Mouse (Mus musculus): ENCODE measurements around the gene Skap2. TPM values are rescaled to one million over a fixed set of nuclear protein-coding genes. Genes with fewer than 3 reads are reported as not detected.

Gene Skap2
- 5.0 and 7.4 TPM in 2 replicates for polyA plus RNA-seq (2015; fragmentation: Nextera tagmentation; extraction: Ambion mirVana)

GRCm38 (mm10) chr6:52012409-52013244, at the start of gene Skap2:
Skap2 (minus strand) TSS chr6:52012549.
- no peaks in the 10 kb centered on the region for H3K9me3 ChIP-seq
- under 1% methylated on average over 51 of the region's 51 CpGs for WGBS
- H3K4me2 ChIP-seq (replicated peaks), result peak within 1 kb of the TSS; percentile 83
- 0 out of 2 replicates have a peak within 1 kb of the TSS, but pooled peaks have one; percentile 20 for H3K27ac ChIP-seq (replicated peaks)
- H3K27me3 ChIP-seq, result peaks cover 49% of the 10 kb centered on the region
- peak; percentile 98 for ATAC-seq (replicated peaks)
- no peaks in the 10 kb centered on the region for H3K36me3 ChIP-seq
- H3K4me1 ChIP-seq, result peaks cover 14% of the 10 kb centered on the region
- H3K4me3 ChIP-seq, result peak within 1 kb of the TSS; percentile 53
- H3K9ac ChIP-seq (replicated peaks), result peak within 1 kb of the TSS; percentile 50

DNA sequence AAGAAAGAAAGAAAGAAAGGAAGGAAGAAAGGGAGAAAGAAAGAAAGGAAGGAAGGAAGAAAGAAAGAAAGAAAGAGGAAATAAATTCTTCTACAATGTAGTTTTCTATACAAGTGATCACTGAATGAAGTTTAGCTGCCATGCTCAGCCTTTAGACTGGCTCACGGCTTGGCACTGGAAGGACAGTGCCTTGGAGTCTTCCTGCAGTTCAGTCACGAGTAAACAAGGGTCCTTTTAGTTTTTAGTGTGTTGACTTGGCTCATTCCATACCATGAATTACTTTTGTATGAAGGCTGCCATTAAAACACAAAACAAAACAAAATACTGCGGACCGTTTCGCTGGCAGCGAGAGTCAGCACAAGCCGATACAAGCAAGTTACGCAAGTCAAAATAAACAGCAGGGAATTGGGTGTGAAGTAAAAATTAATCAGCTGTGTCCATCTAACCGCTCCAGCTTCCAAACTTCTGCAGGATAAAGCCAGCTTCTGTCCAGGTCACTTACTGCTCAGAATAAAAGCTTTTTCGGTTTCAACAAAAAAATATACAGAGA, 46.6 kb upstream of the Skap2 start:
- Histone ChIP-seq H3K9ac (replicated peaks) (no peak overlapping the region), H3K4me2 (replicated peaks) (no peak overlapping the region), H3K27ac (replicated peaks) (no peak overlapping the region), H3K4me3 (no peak overlapping the region), H3K36me3 (no peaks in the 10 kb centered on the region), H3K9me3 (no peaks in the 10 kb centered on the region), H3K4me1 (peaks cover 7% of the 10 kb centered on the region), H3K27me3 (no peaks in the 10 kb centered on the region)
- 47% methylated on average over 10 of the region's 10 CpGs for WGBS
- ATAC-seq (replicated peaks), result no peak

- Histone ChIP-seq H3K27ac (replicated peaks) (no peak overlapping the region), H3K9ac (replicated peaks) (no peak overlapping the region), H3K36me3 (no peaks in the 10 kb centered on the region), H3K9me3 (no peaks in the 10 kb centered on the region), H3K4me1 (peaks cover 2% of the 10 kb centered on the region), H3K27me3 (no peaks in the 10 kb centered on the region), H3K4me3 (no peak overlapping the region), H3K4me2 (replicated peaks) (no peak overlapping the region)
- WGBS, result 21% methylated on average over 5 of the region's 5 CpGs
- ATAC-seq (replicated peaks), result no peak
These were observed 45.8 kb upstream of the Skap2 start for GRCm38 (mm10) chr6:52058120-52058519.

DNA sequence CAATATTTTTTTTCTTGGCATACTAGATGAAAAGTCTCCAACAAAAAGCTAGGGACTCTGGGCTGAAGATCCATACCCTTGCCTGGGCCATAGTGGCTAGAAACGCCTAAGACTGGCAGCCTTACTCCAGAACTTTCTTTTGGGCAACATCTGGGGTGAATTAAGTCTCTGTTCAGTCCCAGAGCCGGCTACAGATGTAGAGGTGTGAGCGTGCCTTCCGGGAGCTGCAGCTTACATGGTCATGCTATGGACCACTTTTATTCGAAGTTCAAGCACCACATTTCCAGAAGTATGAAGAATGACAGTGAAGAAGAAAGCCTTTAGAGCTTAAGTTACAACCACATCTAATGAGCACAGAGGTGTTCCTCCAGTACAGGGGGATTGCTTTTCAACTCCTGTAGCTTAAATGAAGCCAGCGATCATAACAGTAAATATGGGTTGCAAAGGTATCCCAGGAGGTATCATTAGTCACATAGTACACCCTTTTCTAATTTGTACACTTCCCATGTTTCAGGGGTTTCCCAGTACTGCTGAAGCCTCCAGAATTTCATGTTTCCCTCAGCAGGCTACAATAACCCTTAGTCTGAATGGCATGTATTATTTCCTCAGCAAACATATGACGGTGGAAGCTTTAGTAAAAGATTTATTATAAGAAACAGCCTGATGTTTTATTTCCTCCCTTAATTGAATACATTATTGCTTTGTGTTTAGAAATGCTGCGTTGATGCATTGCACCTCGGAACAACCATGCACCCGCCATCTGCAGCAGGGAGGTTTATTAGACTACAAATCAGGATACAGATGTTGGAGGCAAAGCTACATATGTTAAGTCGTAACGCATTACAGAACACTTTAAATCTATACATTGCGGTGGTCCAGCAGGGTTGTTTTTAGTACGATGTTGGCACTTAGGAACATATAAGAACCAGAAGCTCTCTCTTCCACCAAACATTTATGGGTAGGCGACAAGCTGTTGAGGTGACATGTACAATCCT, 41.5 kb upstream of the Skap2 start:
- no peak overlapping the region for H3K4me2 ChIP-seq (replicated peaks)
- 86% methylated on average over 15 of the region's 15 CpGs for WGBS
- H3K27ac ChIP-seq (replicated peaks), result no peak overlapping the region
- no peak for ATAC-seq (replicated peaks)
- H3K27me3 ChIP-seq, result no peaks in the 10 kb centered on the region
- no peak overlapping the region for H3K4me3 ChIP-seq
- no peak overlapping the region for H3K9ac ChIP-seq (replicated peaks)
- H3K9me3 ChIP-seq, result no peaks in the 10 kb centered on the region
- H3K4me1 ChIP-seq, result peaks cover 2% of the 10 kb centered on the region
- H3K36me3 ChIP-seq, result no peaks in the 10 kb centered on the region

DNA sequence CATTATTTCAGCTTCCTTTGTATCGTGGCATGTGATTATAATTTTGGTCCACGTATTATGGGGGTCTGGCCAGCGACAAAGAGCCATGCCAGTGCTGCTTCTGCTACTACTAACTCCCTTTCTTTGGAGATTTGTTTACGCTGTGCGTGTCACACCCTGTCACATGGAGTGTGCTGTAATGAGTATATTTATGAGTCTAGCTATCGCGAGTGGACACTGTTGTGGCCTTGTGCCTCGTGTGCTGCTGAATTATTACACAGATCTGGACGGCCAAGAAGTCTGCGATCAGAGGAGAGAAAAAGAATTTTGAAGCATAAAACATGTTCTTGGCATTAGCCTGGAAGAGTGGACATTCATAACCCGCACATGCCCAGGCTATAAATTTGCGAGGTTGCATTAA, 37.7 kb upstream of the Skap2 start:
- ATAC-seq (replicated peaks), result no peak
- no peak overlapping the region for H3K9ac ChIP-seq (replicated peaks)
- no peak overlapping the region for H3K4me2 ChIP-seq (replicated peaks)
- no peaks in the 10 kb centered on the region for H3K4me1 ChIP-seq
- 84% methylated on average over 12 of the region's 12 CpGs for WGBS
- H3K9me3 ChIP-seq, result no peaks in the 10 kb centered on the region
- H3K4me3 ChIP-seq, result no peak overlapping the region
- no peaks in the 10 kb centered on the region for H3K27me3 ChIP-seq
- no peaks in the 10 kb centered on the region for H3K36me3 ChIP-seq
- no peak overlapping the region for H3K27ac ChIP-seq (replicated peaks)

GRCm38 (mm10) chr6:52045517-52045916, 33.2 kb upstream of the Skap2 start:
- H3K4me3 ChIP-seq, result no peak overlapping the region
- H3K9ac ChIP-seq (replicated peaks), result no peak overlapping the region
- no peaks in the 10 kb centered on the region for H3K9me3 ChIP-seq
- H3K27ac ChIP-seq (replicated peaks), result no peak overlapping the region
- no peak for ATAC-seq (replicated peaks)
- H3K27me3 ChIP-seq, result no peaks in the 10 kb centered on the region
- no peaks in the 10 kb centered on the region for H3K36me3 ChIP-seq
- H3K4me2 ChIP-seq (replicated peaks), result no peak overlapping the region
- no peaks in the 10 kb centered on the region for H3K4me1 ChIP-seq
- WGBS, result 46% methylated on average over 5 of the region's 5 CpGs

- Histone ChIP-seq H3K9me3 (no peaks in the 10 kb centered on the region), H3K27me3 (no peaks in the 10 kb centered on the region), H3K27ac (replicated peaks) (no peak overlapping the region), H3K4me2 (replicated peaks) (no peak overlapping the region), H3K9ac (replicated peaks) (no peak overlapping the region), H3K4me3 (no peak overlapping the region), H3K4me1 (peaks cover 4% of the 10 kb centered on the region; the same call in 1 of the 2 replicates), H3K36me3 (no peaks in the 10 kb centered on the region)
- ATAC-seq (replicated peaks), result no peak
- 86% methylated on average over 4 of the region's 4 CpGs for WGBS
These were observed 23.7 kb upstream of the Skap2 start for GRCm38 (mm10) chr6:52036077-52036476.

GRCm38 (mm10) chr6:52031181-52031580, 18.8 kb upstream of the Skap2 start:
- WGBS, result 22% methylated on average over 7 of the region's 7 CpGs
- no peak for ATAC-seq (replicated peaks)
- no peak overlapping the region for H3K4me2 ChIP-seq (replicated peaks)

DNA sequence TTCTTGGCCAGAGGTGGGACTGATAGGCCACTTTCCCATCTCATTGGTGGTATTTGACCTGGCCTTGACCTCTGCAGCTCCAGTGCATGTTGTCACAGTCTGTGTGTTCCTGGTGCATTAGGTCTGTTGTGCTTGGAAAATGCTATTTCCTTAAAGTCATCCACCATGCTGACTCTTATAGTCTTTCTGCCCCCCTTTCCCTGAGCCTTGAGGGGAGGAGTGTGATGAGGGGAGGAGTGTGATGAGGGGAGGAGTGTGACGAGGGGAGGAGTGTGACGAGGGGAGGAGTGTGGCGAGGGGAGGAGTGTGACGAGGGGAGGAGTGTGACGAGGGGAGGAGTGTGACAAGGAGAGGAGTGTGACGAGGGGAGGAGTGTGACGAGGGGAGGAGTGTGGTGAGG, 15.8 kb upstream of the Skap2 start:
- H3K27ac ChIP-seq (replicated peaks), result no peak overlapping the region
- no peaks in the 10 kb centered on the region for H3K9me3 ChIP-seq
- no peaks in the 10 kb centered on the region for H3K27me3 ChIP-seq
- 89% methylated on average over 7 of the region's 7 CpGs for WGBS
- ATAC-seq (replicated peaks), result no peak
- H3K36me3 ChIP-seq, result no peaks in the 10 kb centered on the region
- no peak overlapping the region for H3K4me3 ChIP-seq
- H3K4me1 ChIP-seq, result peaks cover 4% of the 10 kb centered on the region; the same call in 1 of the 2 replicates
- H3K4me2 ChIP-seq (replicated peaks), result no peak overlapping the region
- H3K9ac ChIP-seq (replicated peaks), result no peak overlapping the region

More at GRCm38 (mm10) chr6:52031181-52031580, 18.8 kb upstream of the Skap2 start:
- Histone ChIP-seq H3K4me3 (no peak overlapping the region), H3K36me3 (no peaks in the 10 kb centered on the region), H3K9ac (replicated peaks) (no peak overlapping the region), H3K27me3 (no peaks in the 10 kb centered on the region), H3K9me3 (no peaks in the 10 kb centered on the region), H3K27ac (replicated peaks) (no peak overlapping the region), H3K4me1 (peaks cover 4% of the 10 kb centered on the region; the same call in 1 of the 2 replicates)

DNA sequence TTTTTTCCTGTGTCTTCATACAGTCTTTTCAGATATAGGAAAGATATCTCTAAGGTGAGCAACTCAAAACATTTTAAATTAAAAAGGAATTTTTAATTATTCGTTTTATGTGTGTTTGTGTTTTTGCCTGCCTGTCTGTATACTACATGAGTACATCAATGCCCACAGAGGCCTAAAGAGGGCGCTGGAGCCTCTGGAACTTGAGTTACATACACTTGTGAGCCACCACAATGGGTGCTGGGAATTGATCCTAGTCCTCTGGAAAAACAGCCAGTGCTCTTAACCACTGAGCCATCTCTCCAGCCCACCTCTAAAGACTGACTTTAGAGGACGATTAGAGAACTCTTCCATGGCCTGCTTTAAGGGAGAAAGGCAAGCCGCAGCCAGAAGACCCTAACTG, 14.8 kb upstream of the Skap2 start:
- H3K36me3 ChIP-seq, result no peaks in the 10 kb centered on the region
- no peak overlapping the region for H3K9ac ChIP-seq (replicated peaks)
- WGBS, result 85% methylated on average over 4 of the region's 4 CpGs
- no peak overlapping the region for H3K4me3 ChIP-seq
- H3K27ac ChIP-seq (replicated peaks), result no peak overlapping the region
- peaks cover 4% of the 10 kb centered on the region; the same call in 1 of the 2 replicates for H3K4me1 ChIP-seq
- no peak overlapping the region for H3K4me2 ChIP-seq (replicated peaks)
- ATAC-seq (replicated peaks), result no peak
- no peaks in the 10 kb centered on the region for H3K27me3 ChIP-seq
- H3K9me3 ChIP-seq, result no peaks in the 10 kb centered on the region

DNA sequence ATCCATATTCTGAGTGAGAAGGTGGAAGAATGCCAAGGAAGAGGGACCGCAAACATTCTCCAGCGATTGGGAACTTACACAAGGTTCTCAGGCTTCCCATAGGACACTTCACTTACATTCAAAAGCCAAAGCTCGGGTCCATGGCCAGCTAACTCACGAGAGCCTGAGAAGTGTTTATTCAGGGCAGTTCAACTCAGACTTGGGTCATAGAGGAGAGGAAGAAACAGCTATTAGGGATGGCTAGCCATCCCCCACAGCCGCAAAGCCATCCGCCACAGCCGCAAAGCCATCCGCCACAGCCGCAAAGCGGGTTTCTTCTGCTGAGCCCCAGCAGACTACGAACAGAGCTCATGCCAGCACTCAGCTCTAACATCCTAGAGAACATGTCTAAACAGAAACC, 13.9 kb upstream of the Skap2 start:
- no peaks in the 10 kb centered on the region for H3K9me3 ChIP-seq
- H3K27ac ChIP-seq (replicated peaks), result no peak overlapping the region
- H3K27me3 ChIP-seq, result no peaks in the 10 kb centered on the region
- H3K9ac ChIP-seq (replicated peaks), result no peak overlapping the region
- H3K4me2 ChIP-seq (replicated peaks), result no peak overlapping the region
- WGBS, result 82% methylated on average over 11 of the region's 11 CpGs
- peaks cover 1% of the 10 kb centered on the region; the same call in 1 of the 2 replicates for H3K4me1 ChIP-seq
- no peak for ATAC-seq (replicated peaks)
- no peak overlapping the region for H3K4me3 ChIP-seq
- H3K36me3 ChIP-seq, result no peaks in the 10 kb centered on the region

GRCm38 (mm10) chr6:52024730-52025129, 12.4 kb upstream of the Skap2 start:
- Histone ChIP-seq H3K4me2 (replicated peaks) (no peak overlapping the region), H3K4me1 (no peaks in the 10 kb centered on the region), H3K4me3 (no peak overlapping the region), H3K9ac (replicated peaks) (no peak overlapping the region), H3K9me3 (no peaks in the 10 kb centered on the region), H3K27me3 (no peaks in the 10 kb centered on the region), H3K36me3 (no peaks in the 10 kb centered on the region), H3K27ac (replicated peaks) (no peak overlapping the region)
- 66% methylated on average over 5 of the region's 5 CpGs for WGBS
- no peak for ATAC-seq (replicated peaks)
